22 mouse cellular contexts compared by ENCODE assay signal in the genomic region with DNA sequence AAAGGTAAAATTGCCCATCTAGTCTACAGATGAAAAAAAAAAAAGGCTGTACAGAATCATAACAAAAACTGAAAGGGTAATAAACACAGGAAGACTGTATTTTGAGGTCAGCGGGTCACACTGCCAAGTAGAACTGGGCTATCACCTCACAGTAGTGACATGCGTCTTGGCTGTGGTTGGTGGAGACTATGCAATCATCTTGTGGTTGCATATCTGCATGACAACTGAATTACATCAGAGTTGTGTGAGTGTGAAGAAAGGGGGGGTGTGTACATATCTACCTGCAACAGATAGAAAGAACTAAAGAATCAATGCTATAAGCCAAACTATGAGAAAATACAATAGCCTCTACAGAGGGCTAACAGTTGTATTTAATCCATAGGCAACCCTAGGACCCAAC. TPM values are rescaled to one million over a fixed set of nuclear protein-coding genes. Genes with fewer than 3 reads are reported as not detected.
DNase-seq lines count a peak whose midpoint lies in the region; ATAC-seq and TF ChIP-seq lines count a peak whose summit lies in the region.
"Had no signal": no experiment of that assay in that cellular context is flagged by ENCODE, and none has a peak within 500 bp of the region (broad histone marks: within the 10 kb centered on the region; RNA-seq: fewer than 3 reads in every experiment).

No protein-coding gene starts in this region.

- no peaks in the 10 kb centered on the region for H3K9me3 ChIP-seq in G1E (replicated peaks)
- H3K9me3 ChIP-seq: embryonic facial prominence, embryonic 13.5 days; heart, embryonic 10.5 days; hindbrain, embryonic 15.5 days; intestine, embryonic 15.5 days; limb, embryonic 10.5 days; neural tube, embryonic 15.5 days; stomach, embryonic 15.5 days had no signal

- no peak overlapping the region for H3K4me3 ChIP-seq in G1E (ENCODE audit: low read depth, low read length)
- H3K4me3 ChIP-seq: embryonic facial prominence, embryonic 13.5 days; heart, embryonic 10.5 days; hindbrain, embryonic 15.5 days; intestine, embryonic 15.5 days; limb, embryonic 10.5 days; neural tube, embryonic 15.5 days; stomach, embryonic 15.5 days had no signal

- peaks cover 42% of the 10 kb centered on the region for H3K36me3 ChIP-seq in G1E (replicated peaks)
- H3K36me3 ChIP-seq: embryonic facial prominence, embryonic 13.5 days; heart, embryonic 10.5 days; hindbrain, embryonic 15.5 days; intestine, embryonic 15.5 days; limb, embryonic 10.5 days; neural tube, embryonic 15.5 days; stomach, embryonic 15.5 days had no signal

- TF ChIP-seq CTCF in G1E (IDR thresholded peaks at IDR 0.05; ENCODE audit: low read depth, low read length), result no peak

- peak; percentile 19; the same call in 1 of the 2 replicates for ATAC-seq in G1E (ENCODE audit: extremely low read depth, insufficient number of reproducible peaks, low FRiP score, poor library complexity, severe bottlenecking)
- peak; percentile 61 for ATAC-seq in granulocyte monocyte progenitor cell, adult 5-6 weeks (replicated peaks; ENCODE audit: poor library complexity, severe bottlenecking)
- ATAC-seq in megakaryocyte, adult 5-6 weeks (ENCODE audit: poor library complexity, severe bottlenecking), result peak; percentile 63
- ATAC-seq in neutrophil, adult 5-6 weeks (ENCODE audit: extremely low read depth, insufficient number of reproducible peaks, low FRiP score, poor library complexity, severe bottlenecking), result 0 out of 2 replicates have a peak, but pooled peaks have one; percentile 22
- ATAC-seq: forebrain, embryonic 14.5 days; intestine, embryonic 15.5 days; midbrain, embryonic 16.5 days had no signal

- H3K4me1 ChIP-seq in G1E (ENCODE audit: insufficient read depth, low read depth, low read length), result peaks cover 83% of the 10 kb centered on the region

- intact Hi-C loops in left cerebral cortex, postnatal 4 days (cut with DNase I), result no loop called here
- intact Hi-C loops in left cerebral cortex, postnatal 36 days (cut with DNase I), result no loop called here

- H3K27me3 ChIP-seq in G1E (ENCODE audit: insufficient read depth, low read length), result no peaks in the 10 kb centered on the region
- H3K27me3 ChIP-seq: hindbrain, embryonic 15.5 days; neural tube, embryonic 15.5 days had no signal

- no peak for DNase-seq in G1E (ENCODE audit: low spot score)
- no peak for DNase-seq in left cerebral cortex, adult 9 months (ENCODE audit: low spot score in 2 of 2)
- DNase-seq in left cerebral cortex, postnatal 4 days, result no peak
- no peak for DNase-seq in left cerebral cortex, postnatal 36 days (ENCODE audit: low spot score in 2 of 2)
- DNase-seq: cerebellum, adult 11-12 months; cerebellum, postnatal 10 days; kidney, adult 9 months; kidney, postnatal 14 days; lung, postnatal 10 days; thymus, postnatal 25 days had no signal

RNA-seq across cellular contexts. Expression of a gene that starts 5.7 kb away (rescaled TPM):
- total RNA-seq in G1E (2014; fragmentation: Nextera tagmentation) (131 and 132 TPM in 2 replicates), G1E (2017) (121 and 163 TPM in 2 replicates)
- 23.0 and 25.9 TPM in 2 replicates for polyA plus RNA-seq in G1E (2012)
- 13.4 and 16.7 TPM in 2 replicates for total RNA-seq in granulocyte monocyte progenitor cell, adult 5-6 weeks (2014; fragmentation: Nextera tagmentation)
- total RNA-seq in granulocyte monocyte progenitor cell, adult 5-6 weeks (2017), result 9.9 and 14.1 TPM in 2 replicates
- 38.6 and 47.9 TPM in 2 replicates for total RNA-seq in megakaryocyte, adult 5-6 weeks (2015)
- 29.9 and 33.5 TPM in 2 replicates for total RNA-seq in megakaryocyte, adult 5-6 weeks (2017)
- total RNA-seq in neutrophil, adult 5-6 weeks (2017), result 37.8 and 47.5 TPM in 2 replicates
- total RNA-seq in left cerebral cortex, postnatal 4 days (2021), result 10 to 100 TPM; 58.4 to 67.3 TPM
- 10 to 100 TPM; 37.2 to 47.8 TPM for total RNA-seq in left cerebral cortex, postnatal 36 days (2021)
